Mouse (Mus musculus): Measurements from ENCODE around the gene C330007P06Rik.

C330007P06Rik gene

GRCm38 (mm10) chrX:36837069-36837676 lies 36.7 kb downstream of the C330007P06Rik start:
- DNase-seq (ENCODE audit: low spot score in 2 of 2) = no peak

- DNase-seq (ENCODE audit: low spot score in 2 of 2) = peak; percentile 57 to 76
These were observed 40.4 kb downstream of the C330007P06Rik start for GRCm38 (mm10) chrX:36833397-36834084.

- DNase-seq (ENCODE audit: low spot score in 2 of 2) = peak in 1 of 2 experiments; percentile 31
These were observed 42.3 kb downstream of the C330007P06Rik start for GRCm38 (mm10) chrX:36831632-36832031.

DNA sequence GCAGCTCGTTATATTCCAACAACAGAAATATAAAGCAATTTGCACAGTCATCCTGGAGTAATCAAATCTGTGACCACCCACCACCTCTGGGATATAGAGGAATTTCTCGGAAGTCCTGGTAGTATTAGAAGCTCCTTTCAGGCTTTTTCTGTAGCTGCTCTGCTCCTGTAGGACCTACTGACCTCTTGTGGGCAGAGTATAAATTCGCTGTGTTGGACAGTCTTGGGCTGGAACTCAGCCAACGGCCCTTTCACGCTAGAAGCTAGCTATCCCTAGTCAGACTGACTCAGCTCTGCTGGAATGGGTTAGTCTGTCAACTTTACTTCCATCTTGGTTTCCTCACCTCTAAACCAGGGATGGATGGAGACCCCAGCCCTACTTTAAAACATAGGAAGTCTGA lies 43.6 kb downstream of the C330007P06Rik start:
- peak in 1 of 2 experiments; percentile 52 for DNase-seq (ENCODE audit: low spot score in 2 of 2)

- DNase-seq (ENCODE audit: low spot score in 2 of 2) = no peak
These were observed 47.0 kb downstream of the C330007P06Rik start for GRCm38 (mm10) chrX:36826873-36827272.

GRCm38 (mm10) chrX:36825032-36825431 lies 48.9 kb downstream of the C330007P06Rik start:
- no peak for DNase-seq (ENCODE audit: low spot score in 2 of 2)

DNA sequence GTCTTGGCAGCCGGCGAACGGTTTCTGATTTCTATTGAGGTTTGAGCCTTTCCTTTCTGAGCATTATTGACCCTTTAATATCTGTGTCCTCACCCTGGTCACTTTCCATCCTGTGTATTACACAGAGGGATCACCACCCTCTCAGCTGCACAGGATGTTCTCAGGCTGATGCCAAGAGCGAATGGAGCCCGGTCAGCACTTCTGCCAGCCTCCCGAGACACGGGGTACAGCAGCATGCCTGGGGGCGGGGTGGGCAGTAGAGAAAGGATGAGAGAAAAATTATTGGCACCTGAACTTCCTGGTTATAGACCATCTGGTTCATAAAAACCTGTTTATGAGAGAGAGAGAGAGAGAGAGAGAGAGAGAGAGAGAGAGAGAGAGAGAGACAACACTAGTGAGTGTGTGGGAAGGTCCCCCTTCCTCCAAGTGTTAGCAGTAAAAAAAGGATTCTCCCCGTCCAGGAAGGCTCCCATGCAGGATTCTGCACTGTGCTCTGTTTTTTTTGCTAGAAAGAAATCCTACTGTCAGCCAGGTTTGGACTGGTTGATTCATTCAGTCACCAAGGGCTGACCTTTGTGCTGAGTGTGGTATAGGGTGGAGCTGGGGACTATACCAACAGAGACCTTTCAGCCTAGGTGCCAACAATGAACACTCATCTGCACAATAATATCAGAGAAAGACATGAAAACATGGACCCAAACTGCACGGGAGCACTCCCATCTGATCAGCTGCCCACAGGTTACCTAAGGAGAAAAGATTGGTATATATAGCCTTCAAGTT lies 49.8 kb downstream of the C330007P06Rik start:
- DNase-seq (ENCODE audit: low spot score in 2 of 2) = no peak

DNA sequence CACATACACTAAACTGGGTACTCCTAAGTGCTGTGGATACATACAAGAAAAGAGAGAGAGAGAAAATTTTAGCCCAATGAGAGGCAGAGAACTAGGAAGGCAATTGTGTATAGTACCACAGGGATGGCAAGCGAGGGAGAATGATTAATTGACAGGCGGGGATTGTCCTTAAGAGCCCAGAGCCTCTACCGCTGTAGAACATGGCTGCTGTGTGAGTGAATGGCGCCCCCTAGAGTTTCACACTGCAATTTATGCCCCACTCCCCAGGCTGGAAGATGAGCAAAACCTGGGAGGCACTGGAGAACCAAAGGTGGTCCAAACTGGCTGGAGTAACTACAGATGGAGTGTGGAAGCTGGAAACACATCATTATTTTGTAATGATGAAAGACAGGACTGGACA lies 53.7 kb downstream of the C330007P06Rik start:
- DNase-seq (ENCODE audit: low spot score in 2 of 2) = peak in 1 of 2 experiments; percentile 40

DNA sequence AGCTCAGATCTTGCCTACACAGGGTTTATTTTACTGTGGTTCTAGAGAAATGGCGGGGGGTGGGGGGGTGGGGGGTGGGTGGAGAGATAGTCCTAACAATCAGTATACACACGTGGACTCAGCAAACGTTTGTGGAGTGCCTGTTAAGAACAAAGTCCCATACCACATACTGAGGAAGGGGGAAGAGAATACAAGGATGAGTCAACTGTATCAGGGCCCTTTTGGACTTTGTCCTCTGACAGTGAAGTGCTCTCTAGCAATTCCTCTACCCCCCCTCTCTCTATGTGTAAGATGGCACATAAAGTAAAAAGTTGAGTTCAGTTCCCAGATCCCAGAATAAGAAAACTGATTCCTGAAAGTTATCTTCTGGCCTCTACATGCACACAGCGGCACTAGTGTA lies 54.3 kb downstream of the C330007P06Rik start:
- DNase-seq (ENCODE audit: low spot score in 2 of 2) = no peak

- DNase-seq (ENCODE audit: low spot score in 2 of 2) = no peak
These were observed 56.9 kb downstream of the C330007P06Rik start for GRCm38 (mm10) chrX:36816953-36817441.

DNA sequence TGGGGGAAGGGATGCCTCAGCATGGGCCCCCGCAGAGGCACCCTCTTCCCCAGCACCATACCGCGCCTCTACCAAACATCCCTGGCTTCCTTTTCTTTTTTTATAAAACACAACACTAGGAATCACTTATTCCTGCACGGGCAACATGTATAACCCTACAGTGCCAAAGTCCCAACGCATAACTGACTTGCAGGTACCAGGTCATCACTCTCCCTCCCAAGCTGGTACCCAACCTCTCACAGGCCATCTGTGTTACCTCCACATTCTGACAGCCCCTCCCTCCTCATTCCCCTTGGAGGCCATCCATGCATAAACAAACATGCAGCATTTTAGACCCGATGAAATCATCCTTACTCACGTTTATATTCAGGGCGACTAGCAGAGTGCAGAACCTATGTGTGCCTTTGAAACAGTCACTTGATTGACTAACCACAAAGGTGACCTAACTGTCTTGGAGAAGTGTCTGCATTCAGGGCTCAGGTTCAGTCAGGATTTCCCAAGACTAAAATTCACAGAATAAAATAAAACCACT lies 57.5 kb downstream of the C330007P06Rik start:
- no peak for DNase-seq (ENCODE audit: low spot score in 2 of 2)

DNA sequence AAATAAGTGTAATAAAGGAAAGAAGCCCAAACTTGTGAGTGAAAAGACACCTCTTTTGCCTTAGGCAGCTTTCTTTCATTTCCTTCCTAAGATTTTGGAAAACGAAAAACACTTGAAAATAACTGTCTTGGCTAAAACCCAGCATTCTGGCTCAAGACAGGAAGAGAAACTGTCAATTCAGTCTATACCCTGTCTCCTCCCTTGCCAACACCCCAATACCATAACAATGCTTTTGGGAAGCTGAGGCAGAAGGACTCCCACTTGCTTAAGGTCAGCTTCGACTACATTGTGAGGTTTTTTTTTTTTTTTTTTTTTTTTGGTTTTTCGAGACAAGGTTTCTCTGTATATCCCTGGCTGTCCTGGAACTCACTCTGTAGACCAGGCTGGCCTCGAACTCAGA lies 58.5 kb downstream of the C330007P06Rik start:
- no peak for DNase-seq (ENCODE audit: low spot score in 2 of 2)

DNA sequence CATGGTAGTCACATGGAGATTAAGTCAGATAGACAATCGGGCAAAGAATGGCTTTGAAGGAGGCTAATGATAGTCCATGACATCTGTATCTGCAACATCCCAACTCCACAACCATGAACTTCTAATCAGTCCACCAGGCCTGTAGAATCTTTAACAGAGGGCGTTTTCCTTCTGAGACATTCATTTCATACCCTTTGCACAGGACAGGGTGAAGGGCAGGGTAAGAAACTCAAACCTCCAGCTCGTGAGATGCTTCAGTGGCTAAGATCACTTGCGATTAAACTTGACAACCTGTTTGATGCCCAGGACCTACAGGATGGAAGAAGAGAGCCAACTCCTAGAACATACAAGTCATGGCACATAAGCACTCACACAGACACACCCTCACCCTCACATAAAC lies 58.9 kb downstream of the C330007P06Rik start:
- no peak for DNase-seq (ENCODE audit: low spot score in 2 of 2)

GRCm38 (mm10) chrX:36814161-36814836 lies 59.6 kb downstream of the C330007P06Rik start:
- DNase-seq (ENCODE audit: low spot score in 2 of 2) = no peak

DNA sequence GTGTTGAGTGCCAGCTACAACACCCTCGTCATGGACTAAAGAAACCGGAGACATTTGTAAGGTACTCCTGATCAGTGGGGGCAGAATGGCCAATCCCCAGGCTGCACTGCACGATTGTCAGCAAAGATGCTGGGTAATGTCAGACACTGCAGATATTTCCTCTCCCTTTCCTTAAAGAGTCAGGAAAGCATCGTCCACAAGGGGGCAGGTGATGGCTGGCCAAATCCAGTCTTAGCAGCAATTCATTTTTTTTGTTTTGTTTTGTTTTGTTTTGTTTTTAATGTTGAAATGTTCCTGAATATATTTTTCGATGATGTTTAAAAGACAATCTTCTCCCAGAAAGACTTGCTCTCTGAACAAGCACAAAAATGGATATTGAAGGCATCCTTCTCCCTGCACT lies 62.5 kb downstream of the C330007P06Rik start:
- DNase-seq (ENCODE audit: low spot score in 2 of 2) = peak in 1 of 2 experiments; percentile 38

- DNase-seq (ENCODE audit: low spot score in 2 of 2) = no peak
These were observed 65.6 kb downstream of the C330007P06Rik start for GRCm38 (mm10) chrX:36808318-36808683.

- DNase-seq (ENCODE audit: low spot score in 2 of 2) = peak; percentile 89 to 90
These were observed 66.3 kb downstream of the C330007P06Rik start for GRCm38 (mm10) chrX:36807360-36808317.

- DNase-seq (ENCODE audit: low spot score in 2 of 2) = no peak
These were observed 68.3 kb downstream of the C330007P06Rik start for GRCm38 (mm10) chrX:36805466-36806235.

DNA sequence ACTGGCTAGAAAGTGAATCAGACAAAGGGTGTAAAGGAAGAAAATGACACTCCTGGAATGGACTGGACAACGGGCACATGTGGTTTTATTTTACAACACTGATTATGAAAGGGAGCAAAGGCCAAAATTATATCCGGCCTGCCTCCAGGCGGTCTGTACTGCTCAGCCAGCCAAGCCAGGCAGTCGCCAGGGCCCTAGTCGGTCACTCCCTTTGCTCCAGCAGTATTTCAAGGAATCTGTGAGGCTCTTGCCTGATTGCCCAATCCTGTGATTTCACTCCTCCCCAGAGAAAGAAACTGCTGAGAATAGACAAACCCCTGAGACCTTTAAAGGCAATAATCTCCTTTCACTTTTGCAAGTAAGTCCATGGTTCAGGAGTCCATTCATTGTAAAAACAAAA lies 69.7 kb downstream of the C330007P06Rik start:
- no peak for DNase-seq (ENCODE audit: low spot score in 2 of 2)

DNA sequence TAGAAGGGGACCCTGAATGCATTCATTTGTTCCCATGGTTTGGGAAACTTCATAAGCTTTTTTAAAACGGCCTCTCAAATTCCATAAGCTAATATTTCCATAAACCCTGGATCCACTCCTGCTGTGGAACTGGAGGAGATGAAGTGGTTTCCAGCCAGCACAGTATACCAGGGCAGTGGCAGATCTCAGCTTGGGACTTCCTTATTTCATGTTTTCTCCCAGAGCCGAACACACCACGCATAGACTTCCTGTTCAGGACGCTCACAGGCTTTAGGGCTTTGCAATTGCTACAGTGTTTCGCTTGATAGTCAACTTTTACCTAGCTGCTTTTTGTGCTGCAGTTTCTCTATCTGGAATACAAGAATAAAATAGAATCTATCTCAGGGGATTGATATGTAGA lies 70.7 kb downstream of the C330007P06Rik start:
- DNase-seq (ENCODE audit: low spot score in 2 of 2) = no peak

Data from right cerebral cortex, postnatal 10 days (tissue).